Mouse (Mus musculus): ENCODE data around the gene Pls3.
A peak's percentile ranks its signal among the peaks of the same experiment; 100 is the strongest.
"Not testable (repeated sequence)": the region's sequence is repeated elsewhere in the genome, so short reads cannot be mapped to it uniquely, and the experiment has no call there.

Pls3 gene

GRCm38 (mm10) chrX:75764794-75765328, 110.1 kb downstream of the Pls3 start:
- no peak for DNase-seq

DNA sequence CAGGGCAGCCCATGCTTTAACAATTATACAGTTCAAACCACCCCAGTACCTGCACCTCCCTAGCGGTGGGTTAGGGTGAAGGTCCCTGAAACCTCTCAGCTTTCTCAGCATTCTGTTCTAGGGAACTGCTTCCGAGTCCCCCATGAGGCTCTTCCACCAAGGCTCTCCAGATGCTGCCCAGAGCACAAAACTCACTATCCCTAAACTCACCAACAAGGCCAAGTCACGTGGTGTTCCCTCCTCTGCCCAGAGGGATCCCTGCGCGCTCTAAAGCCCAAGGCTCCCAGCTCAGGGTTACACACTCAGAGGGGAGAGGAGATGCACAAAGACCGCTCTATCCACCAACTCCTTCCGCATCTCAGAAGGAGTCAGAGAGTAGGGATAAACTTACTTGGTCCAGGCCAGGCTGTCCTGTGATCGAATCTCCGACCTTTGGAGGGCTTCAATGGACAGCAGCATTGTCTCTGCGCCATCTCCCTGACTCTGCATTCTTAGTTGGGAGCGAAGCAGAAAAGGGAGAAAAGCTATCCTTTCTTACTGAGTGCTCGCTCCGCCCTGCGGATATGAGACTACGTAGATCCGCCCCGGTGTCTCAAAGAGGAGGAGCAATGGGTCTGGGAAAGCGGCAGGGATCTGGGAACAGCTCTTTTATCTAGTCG, 110.7 kb downstream of the Pls3 start:
- DNase-seq, result peak; percentile 76

- DNase-seq, result not testable (repeated sequence)
Measured at GRCm38 (mm10) chrX:75759461-75759860, 115.5 kb downstream of the Pls3 start.

GRCm38 (mm10) chrX:75759036-75759435, 115.9 kb downstream of the Pls3 start:
- not testable (repeated sequence) for DNase-seq

GRCm38 (mm10) chrX:75757966-75758365, 117.0 kb downstream of the Pls3 start:
- not testable (repeated sequence) for DNase-seq

- DNase-seq, result not testable (repeated sequence)
Measured at GRCm38 (mm10) chrX:75754531-75754930, 120.5 kb downstream of the Pls3 start.

- not testable (repeated sequence) for DNase-seq
Measured at GRCm38 (mm10) chrX:75750126-75750725, 124.8 kb downstream of the Pls3 start.

- not testable (repeated sequence) for DNase-seq
Measured at GRCm38 (mm10) chrX:75749312-75749711, 125.7 kb downstream of the Pls3 start.

- not testable (repeated sequence) for DNase-seq
Measured at GRCm38 (mm10) chrX:75744466-75744865, 130.5 kb downstream of the Pls3 start.

DNA sequence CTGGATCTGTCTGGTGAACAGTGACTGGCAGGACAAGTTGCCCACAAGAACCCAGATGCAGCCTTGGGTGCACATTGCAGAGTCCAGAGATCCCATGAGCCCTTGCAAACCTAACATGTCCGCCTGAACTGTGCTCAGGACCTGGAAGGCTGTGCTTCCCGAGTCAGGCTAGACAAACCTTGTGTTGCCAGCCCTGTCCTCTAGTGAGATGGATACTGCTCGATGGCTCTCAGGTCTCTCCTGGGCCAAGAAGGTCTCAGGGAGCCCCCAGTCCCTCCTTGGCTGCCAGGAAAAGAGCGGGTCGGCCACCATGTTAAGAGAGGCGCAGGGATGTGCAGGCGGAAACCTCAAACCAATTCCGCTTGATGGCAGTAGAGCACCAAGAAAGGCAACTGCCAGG, 135.5 kb downstream of the Pls3 start:
- not testable (repeated sequence) for DNase-seq
